Mouse (Mus musculus): ENCODE data around the gene Sf3a3.
"Not testable (repeated sequence)": the region's sequence is repeated elsewhere in the genome, so short reads cannot be mapped to it uniquely, and the experiment has no call there.

Gene Sf3a3

DNA sequence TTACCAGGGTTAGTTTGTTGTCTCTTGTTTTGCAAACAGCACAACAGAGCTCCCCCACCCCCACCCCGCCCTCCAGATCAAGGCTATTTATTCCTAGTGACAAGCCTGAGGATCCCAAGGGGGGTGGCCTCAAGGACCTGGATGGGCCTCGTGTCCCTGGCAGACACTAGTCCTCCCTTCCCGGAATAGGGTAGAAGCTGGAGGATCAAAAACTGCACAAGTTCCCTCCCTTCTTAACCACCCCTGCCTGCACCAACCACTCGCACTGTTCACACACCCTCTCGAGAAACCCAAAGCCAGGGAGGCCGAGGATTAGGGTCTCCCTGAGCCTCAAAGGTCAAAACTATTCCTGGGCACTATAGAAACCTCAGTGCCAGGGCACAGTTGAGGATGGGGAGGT lies 14.8 kb upstream of the Sf3a3 start:
- DNase-seq (ENCODE audit: low read depth, low spot score), result no peak

GRCm38 (mm10) chr4:124700248-124700971 lies 14.2 kb upstream of the Sf3a3 start, which contains the start of gene Fhl3:
Gene Fhl3, plus strand, starts transcription at chr4:124700701.
- no peak for DNase-seq (ENCODE audit: low read depth, low spot score)

- DNase-seq (ENCODE audit: low read depth, low spot score), result no peak
Measured at GRCm38 (mm10) chr4:124701052-124701845, 13.3 kb upstream of the Sf3a3 start.

GRCm38 (mm10) chr4:124701916-124702315 lies 12.7 kb upstream of the Sf3a3 start:
- DNase-seq (ENCODE audit: low read depth, low spot score), result no peak

DNA sequence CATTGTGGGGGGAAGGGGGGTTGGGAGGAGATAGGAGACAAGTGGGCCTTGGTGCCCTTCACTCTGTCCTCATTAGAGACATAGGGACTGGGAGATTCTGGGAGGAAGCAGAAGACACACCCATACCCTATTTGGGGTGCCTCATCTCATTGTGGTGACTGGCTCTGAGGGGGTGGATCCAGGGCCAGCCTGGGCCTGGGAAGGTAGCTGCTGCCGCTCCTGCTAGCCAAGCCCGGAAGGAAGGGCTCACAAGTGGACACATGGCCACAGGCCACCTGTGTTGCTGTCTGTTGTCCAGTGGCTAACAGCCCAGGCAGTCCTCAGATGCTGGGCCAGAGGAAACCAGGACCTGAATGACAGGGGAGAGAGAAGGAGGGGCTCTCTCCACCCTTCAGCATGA lies 11.2 kb upstream of the Sf3a3 start:
- no peak for DNase-seq (ENCODE audit: low read depth, low spot score)

DNA sequence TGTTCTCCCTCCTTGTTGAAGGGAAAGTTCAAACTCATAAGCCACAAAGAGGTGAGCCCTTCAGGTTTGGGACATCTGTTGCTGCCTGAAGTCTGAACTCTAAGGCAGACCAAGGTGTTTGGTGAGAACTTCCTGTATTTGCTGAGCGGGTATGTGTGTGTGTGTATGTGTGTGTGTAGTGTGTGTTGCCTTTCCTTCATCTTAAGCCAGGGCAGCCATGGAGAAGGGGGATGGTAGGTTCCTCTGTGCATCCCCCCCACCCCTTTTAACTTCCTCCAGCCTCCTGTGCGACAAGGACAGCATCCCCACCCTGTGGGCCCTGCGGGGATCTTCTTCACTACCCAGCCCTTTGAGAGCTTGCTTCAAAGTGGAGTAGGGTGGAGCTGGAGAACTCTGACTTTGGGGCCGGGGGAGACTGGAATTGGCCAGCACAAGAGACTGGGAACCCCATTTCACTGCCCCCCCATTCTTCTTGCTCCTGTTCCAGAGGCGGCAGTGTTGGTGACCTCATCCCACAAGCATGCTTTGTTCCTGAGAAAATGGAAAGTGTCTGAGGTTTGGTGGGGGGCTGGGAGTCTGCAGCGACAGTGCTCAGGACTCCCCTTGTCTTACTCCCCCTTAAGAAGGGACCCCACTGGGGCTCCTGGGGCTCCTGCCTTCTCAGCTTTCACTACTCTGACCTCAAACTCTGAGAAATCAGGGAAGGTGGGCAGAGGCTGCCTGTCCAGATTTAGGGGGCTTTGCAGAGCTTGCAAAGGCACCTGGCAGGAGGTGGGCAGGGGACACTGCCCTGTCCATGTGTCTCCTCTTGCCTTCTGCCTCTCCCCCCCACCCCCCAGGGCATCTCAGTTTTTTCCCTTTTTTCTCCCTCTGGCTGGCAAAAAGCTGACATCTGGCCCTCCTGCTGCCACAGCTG lies 10.4 kb upstream of the Sf3a3 start:
- DNase-seq (ENCODE audit: low read depth, low spot score), result no peak

DNA sequence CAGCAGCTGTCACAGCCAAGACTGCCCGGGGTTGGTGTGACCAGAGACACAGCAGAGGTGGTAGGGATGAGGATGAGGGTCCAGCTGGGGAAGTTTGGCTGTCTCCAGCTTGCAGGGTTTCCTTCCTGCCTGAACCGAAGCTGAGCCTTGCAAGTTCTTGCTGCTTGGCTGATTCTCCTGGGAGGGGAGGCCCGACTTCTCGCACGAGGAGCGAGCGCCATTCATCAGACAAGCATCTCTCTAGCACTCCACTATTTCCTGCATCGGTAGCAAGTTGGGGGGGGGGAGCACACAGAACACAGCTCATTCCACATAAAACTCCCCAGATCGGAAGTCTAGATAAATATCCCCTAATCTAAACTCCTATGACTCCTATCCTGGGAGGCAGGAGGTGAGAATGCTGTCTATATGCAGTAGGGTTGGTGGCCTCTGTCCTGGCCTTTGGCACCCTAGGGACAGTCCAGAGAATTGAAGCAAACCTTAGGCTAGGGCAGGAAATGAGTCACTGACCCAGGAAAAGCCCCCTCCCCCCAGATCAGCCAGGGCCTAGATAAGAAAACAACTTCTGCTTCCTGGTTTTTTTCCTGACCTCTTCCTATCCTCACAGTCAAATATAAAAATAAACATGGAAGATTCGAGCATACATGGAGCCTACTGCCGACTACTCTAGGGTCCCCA lies 9.6 kb upstream of the Sf3a3 start:
- DNase-seq (ENCODE audit: low read depth, low spot score), result no peak

DNA sequence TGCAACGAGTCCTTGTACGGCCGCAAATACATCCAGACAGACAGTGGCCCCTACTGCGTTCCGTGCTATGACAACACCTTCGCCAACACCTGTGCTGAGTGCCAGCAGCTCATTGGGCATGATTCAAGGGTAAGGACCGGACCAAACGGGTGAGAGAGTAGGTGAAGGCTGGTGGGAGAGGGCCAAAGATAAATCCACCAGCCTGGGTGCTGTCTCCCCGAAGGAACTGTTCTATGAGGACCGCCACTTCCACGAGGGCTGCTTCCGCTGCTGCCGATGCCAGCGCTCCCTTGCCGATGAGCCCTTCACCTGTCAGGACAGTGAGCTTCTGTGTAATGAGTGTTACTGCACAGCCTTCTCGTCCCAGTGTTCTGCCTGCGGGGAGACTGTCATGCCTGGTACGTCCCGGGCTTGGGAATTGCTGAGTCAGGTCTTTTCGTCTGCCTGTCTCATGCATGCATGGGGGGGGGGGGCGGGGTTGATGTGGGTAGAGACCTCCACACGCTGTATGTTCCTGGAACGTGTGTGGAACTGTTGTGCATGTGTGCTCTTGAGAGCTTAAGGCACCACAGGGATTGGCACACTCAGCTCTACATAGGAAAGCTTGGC lies 8.8 kb upstream of the Sf3a3 start:
- DNase-seq (ENCODE audit: low read depth, low spot score), result no peak

DNA sequence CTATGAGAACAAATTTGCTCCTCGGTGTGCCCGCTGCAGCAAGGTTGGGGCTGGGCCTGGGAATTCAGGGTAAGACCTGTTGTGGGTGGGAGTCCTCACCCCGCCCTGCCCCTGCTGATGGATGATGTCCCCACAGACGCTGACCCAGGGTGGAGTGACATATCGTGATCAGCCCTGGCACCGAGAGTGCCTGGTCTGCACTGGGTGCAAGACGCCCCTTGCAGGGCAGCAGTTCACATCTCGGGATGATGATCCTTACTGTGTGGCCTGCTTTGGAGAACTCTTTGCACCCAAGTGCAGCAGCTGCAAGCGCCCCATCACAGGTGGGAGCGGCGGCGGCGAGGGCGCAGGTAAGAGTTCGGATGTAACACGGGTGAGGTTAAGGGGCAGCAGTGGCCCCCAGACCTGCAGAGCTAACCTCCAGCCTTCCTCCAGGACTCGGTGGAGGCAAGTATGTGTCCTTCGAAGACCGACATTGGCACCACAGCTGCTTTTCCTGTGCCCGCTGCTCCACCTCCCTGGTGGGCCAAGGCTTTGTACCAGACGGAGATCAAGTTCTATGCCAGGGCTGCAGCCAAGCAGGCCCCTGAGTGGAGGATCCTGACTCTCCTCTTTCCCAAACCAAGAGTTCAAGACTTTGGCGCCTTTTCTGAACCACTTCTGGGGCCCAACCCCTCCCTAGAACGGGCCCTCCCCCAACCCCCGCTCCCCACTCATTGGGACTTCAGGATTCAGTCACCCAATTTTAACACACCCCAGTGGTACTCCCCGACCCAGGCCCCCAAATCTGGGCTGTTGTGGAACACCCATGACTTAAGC lies 7.0 kb upstream of the Sf3a3 start:
- not testable (repeated sequence) for DNase-seq (ENCODE audit: low read depth, low spot score)

- DNase-seq (ENCODE audit: low read depth, low spot score), result not testable (repeated sequence)
Measured at GRCm38 (mm10) chr4:124708200-124708517, 6.4 kb upstream of the Sf3a3 start.

DNA sequence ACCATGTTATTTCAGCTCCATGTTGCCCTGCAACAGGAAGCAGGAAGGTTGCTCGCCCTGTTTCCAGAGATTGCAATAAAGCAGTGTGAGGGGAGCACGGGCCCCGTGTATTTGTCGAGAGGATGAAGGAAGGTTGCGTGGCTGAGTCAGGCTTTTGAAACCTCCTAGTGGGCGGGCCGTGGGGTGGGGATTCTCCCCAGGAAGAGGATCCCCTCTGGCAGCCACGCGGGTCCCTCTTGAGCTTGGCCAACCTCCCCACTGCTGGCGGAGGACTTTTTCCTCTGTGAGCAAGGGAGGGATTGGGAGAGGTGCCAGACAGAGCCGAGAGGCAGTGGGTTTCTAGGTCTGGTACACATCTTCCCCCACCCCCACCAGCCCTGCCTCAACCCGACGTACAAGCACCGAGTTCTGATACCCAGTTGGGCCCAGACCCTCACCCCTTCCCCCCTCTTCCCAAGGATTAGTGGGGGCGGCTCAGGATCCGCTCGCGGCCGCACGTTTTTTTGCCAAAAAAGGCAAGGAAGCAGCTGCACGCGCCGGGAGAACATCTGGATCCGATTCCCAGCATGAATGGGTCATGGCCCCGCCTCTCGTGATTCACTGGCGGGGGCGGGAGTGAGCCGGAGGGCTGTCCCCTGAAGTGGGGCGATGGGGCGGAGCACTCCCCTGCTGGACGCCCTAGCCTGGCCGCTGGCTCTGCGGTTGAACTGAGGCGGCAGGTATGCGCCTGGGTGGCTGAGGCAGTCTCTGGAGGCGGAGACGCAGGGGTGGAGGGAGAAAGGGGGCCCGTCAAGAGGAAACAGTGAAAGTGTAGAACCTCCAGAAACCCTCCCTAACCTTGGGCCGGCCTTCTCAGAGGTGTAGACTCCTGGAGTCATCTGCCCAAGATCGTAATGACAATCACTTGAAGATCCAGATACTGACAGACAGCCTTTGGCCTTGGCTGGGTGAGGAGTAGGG lies 5.8 kb upstream of the Sf3a3 start:
- no peak for DNase-seq (ENCODE audit: low read depth, low spot score)

DNA sequence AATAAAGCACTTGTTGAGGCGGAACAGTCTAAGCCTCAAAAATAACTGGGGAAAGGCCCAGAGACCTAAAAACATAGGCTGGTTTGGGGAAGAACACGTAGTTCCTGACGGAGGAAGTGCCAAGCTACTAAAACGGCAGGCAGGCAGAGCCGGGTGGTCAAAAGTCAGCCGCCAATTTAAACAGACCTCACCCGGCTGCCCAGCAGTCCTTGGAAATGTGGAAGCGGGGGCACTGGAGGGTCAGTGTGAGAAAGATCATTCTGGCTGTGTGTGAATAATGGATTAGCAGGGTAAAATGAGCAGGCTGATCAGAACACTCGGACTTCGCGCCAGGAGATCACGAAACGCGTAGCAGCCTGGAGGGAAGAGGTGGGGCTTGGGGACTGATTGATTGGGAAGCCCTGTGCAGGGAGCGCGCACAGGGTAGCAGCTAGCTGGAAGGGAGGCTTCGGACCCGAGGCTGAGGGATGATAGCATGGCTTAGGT lies 4.6 kb upstream of the Sf3a3 start:
- no peak for DNase-seq (ENCODE audit: low read depth, low spot score)

DNA sequence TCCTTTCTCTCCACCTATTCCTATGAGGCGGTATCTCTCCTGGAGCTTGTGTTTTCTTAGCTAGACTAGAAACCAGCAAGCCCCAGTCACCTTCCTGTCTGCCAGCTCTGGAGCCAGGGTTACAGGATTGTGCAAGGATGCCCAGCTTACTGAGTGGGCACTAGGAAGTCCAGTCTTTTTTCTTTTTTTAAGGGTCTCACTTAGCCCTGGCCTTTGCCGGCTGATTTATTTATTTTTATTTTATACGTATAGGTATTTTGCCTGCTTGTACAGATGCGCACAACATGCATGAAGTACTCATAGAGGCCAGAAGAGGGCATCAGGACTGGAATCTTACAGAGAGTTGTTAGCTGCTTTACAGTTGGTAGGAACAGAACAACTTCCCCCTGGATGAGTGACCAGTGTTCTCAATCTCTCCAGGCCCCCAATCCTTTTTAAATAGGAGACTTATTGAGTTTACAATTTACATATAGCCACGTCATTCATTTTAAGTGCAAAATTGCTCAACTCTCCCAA lies 3.7 kb upstream of the Sf3a3 start:
- no peak for DNase-seq (ENCODE audit: low read depth, low spot score)

GRCm38 (mm10) chr4:124712618-124713017 lies 2.0 kb upstream of the Sf3a3 start:
- DNase-seq (ENCODE audit: low read depth, low spot score), result no peak

GRCm38 (mm10) chr4:124713850-124714249 lies 726 bp upstream of the Sf3a3 start:
- not testable (repeated sequence) for DNase-seq (ENCODE audit: low read depth, low spot score)

DNA sequence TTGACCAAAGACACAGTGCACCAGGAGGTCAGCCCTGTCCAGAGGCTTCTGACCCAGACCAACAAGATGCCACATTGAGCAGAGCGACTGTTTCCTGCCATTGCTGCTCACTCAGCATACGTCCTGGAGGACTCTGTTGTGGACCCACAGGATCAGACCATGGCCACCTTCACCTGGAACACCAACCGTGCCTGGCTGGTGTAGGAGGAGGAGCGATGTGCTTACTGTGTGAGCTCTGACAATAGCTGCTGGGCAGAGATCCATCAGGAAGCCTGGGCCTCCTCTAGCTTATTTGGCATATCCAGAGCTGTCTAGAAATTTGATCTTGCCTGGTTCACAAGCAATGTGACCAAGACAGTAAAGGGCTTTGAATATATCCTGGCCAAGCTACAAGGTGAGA lies 4.5 kb downstream of the Sf3a3 start:
- no peak for DNase-seq (ENCODE audit: low read depth, low spot score)

- no peak for DNase-seq (ENCODE audit: low read depth, low spot score)
Measured at GRCm38 (mm10) chr4:124726121-124726520, 11.5 kb downstream of the Sf3a3 start.

- no peak for DNase-seq (ENCODE audit: low read depth, low spot score)
Measured at GRCm38 (mm10) chr4:124736952-124737351, 22.4 kb downstream of the Sf3a3 start.

- DNase-seq (ENCODE audit: low read depth, low spot score), result no peak
Measured at GRCm38 (mm10) chr4:124737486-124737885, 22.9 kb downstream of the Sf3a3 start.

Measured in brain, embryonic 18.5 days (tissue).